Mouse (Mus musculus) MEL (cell line): ENCODE measurements around the gene Jmjd1c. TPM values are rescaled to one million over a fixed set of nuclear protein-coding genes. Genes with fewer than 3 reads are reported as not detected.

ENCODE experiments used
- DNase-seq: peaks from one replicate; pipeline ENCODE4 v3.0.0; 2011; ENCODE audit warnings: low read depth, low spot score
- H3K27ac ChIP-seq: 2 replicates; pipeline ENCODE4 v1.5.1; 2012; ENCODE audit warnings: low read depth, mild to moderate bottlenecking, control low read depth, low read length, moderate library complexity; ENCODE audit not compliant: control insufficient read depth
- H3K27me3 ChIP-seq, 2 experiments: fragments of 150-350 bp in 1 of 2; sonication (generic) in 1 of 2; 2 replicates each; pipeline ENCODE4 v1.6.1; 2012; ENCODE audit warnings: low read length in 2 of 2, mild to moderate bottlenecking in 2 of 2, improper control_type of control experiment in 1 of 2, moderate library complexity in 1 of 2; ENCODE audit not compliant: insufficient read depth in 2 of 2, control insufficient read depth in 1 of 2
- H3K36me3 ChIP-seq, 2 experiments: 2 replicates each; pipeline ENCODE4 v1.6.1; 2012 to 2014; ENCODE audit warnings: low read length in 2 of 2, improper control_type of control experiment in 1 of 2, inconsistent platforms in 1 of 2, mild to moderate bottlenecking in 1 of 2; ENCODE audit not compliant: insufficient read depth in 2 of 2, control insufficient read depth in 1 of 2
- H3K4me1 ChIP-seq, 2 experiments: fragments of 150-350 bp in 1 of 2; sonication (generic) in 1 of 2; 2 replicates each; pipeline ENCODE4 v1.6.1; 2012; ENCODE audit warnings: low read length in 2 of 2, improper control_type of control experiment in 1 of 2, mild to moderate bottlenecking in 1 of 2; ENCODE audit not compliant: insufficient read depth in 2 of 2, control insufficient read depth in 1 of 2
- H3K4me3 ChIP-seq, 2 experiments: fragments of 150-350 bp in 1 of 2; sonication (generic) in 1 of 2; 2 replicates each; pipeline ENCODE4 v1.5.1; 2012; ENCODE audit warnings: low read depth in 2 of 2, low read length in 2 of 2, mild to moderate bottlenecking in 2 of 2, moderate library complexity in 2 of 2, control low read depth in 1 of 2, improper control_type of control experiment in 1 of 2; ENCODE audit not compliant: control insufficient read depth in 1 of 2, insufficient read depth in 1 of 2
- H3K79me2 ChIP-seq: 2 replicates; pipeline ENCODE4 v1.6.1; 2012; ENCODE audit warnings: mild to moderate bottlenecking, low read length, moderate library complexity; ENCODE audit not compliant: control insufficient read depth, poor library complexity, insufficient read depth
- H3K9ac ChIP-seq: 2 replicates; pipeline ENCODE4 v1.6.1; 2012; ENCODE audit warnings: low read depth, mild to moderate bottlenecking, control low read depth, low read length, moderate library complexity; ENCODE audit not compliant: control insufficient read depth, poor library complexity, severe bottlenecking
- H3K9me3 ChIP-seq: fragments of 150-350 bp; sonication (generic); replicated peaks from 2 replicates; pipeline ENCODE4 v1.6.1; 2012; ENCODE audit warnings: mild to moderate bottlenecking, low read length, improper control_type of control experiment, moderate library complexity; ENCODE audit not compliant: insufficient read depth
- BHLHE40 ChIP-seq: IDR thresholded peaks from 2 replicates; pipeline ENCODE4 v1.6.1; 2012; ENCODE audit warnings: low read depth, mild to moderate bottlenecking, inconsistent platforms, low read length, improper control_type of control experiment, borderline replicate concordance
- CHD1 ChIP-seq: IDR thresholded peaks from 2 replicates; pipeline ENCODE4 v1.6.1; 2012; ENCODE audit warnings: low read depth, mild to moderate bottlenecking, inconsistent platforms, low read length, improper control_type of control experiment
- EP300 ChIP-seq, 2 experiments: IDR thresholded peaks; 2 replicates each; pipeline ENCODE4 v1.6.1; 2011; ENCODE audit warnings: improper control_type of control experiment in 2 of 2, low read length in 2 of 2, low read depth in 1 of 2, mild to moderate bottlenecking in 1 of 2
- GATA1 ChIP-seq: IDR thresholded peaks from 2 replicates; pipeline ENCODE4 v1.6.1; 2011; ENCODE audit warnings: low read depth, low read length, improper control_type of control experiment
- HCFC1 ChIP-seq: IDR thresholded peaks from 2 replicates; pipeline ENCODE4 v1.6.1; 2012; ENCODE audit warnings: low read depth, mild to moderate bottlenecking, inconsistent platforms, low read length, improper control_type of control experiment, moderate library complexity
- JUND ChIP-seq: IDR thresholded peaks from 2 replicates; pipeline ENCODE4 v1.6.1; 2011; ENCODE audit warnings: low read depth, mild to moderate bottlenecking, improper control_type of control experiment, low read length
- KAT2A ChIP-seq: conservative IDR thresholded peaks from 2 replicates; pipeline ENCODE4 v1.6.1; 2012; ENCODE audit warnings: low read depth, low read length, improper control_type of control experiment, inconsistent platforms
- MYB ChIP-seq: IDR thresholded peaks from 2 replicates; pipeline ENCODE4 v1.6.1; 2011; ENCODE audit warnings: mild to moderate bottlenecking, low read depth, low read length, improper control_type of control experiment
- NELFE ChIP-seq: IDR thresholded peaks from 2 replicates; pipeline ENCODE4 v1.6.1; 2011; ENCODE audit warnings: low read depth, low read length, improper control_type of control experiment
- POLR2AphosphoS5 ChIP-seq: IDR thresholded peaks from 2 replicates; pipeline ENCODE4 v1.6.1; 2012; ENCODE audit warnings: low read depth, borderline replicate concordance, mild to moderate bottlenecking, inconsistent platforms, low read length, moderate library complexity, mixed read lengths
- UBTF ChIP-seq: IDR thresholded peaks from 2 replicates; pipeline ENCODE4 v1.6.1; 2012; ENCODE audit warnings: low read depth, mild to moderate bottlenecking, inconsistent platforms, low read length, improper control_type of control experiment, moderate library complexity, borderline replicate concordance; ENCODE audit not compliant: insufficient read depth
- ZC3H11A ChIP-seq: IDR thresholded peaks from 2 replicates; pipeline ENCODE4 v1.6.1; 2012; ENCODE audit warnings: low read depth, mild to moderate bottlenecking, inconsistent platforms, low read length, improper control_type of control experiment
- polyA plus RNA-seq, 2 experiments: library from polyadenylated mRNA; stranded (reverse) in 1 of 2; unstranded in 1 of 2; fragments of >175 nt in 1 of 2; fragments of >200 nt in 1 of 2; gene quantifications; 2 replicates each; pipeline versions ENCODE4 v1.2.1 to v1.2.4; 2012; ENCODE audit warnings: low replicate concordance in 2 of 2, low read depth in 1 of 2; ENCODE audit not compliant: insufficient read length in 2 of 2, insufficient read depth in 1 of 2, missing spikeins in 1 of 2
- total RNA-seq: library from RNA; depleted of rRNA; stranded (reverse); fragments of 300-350 nt; gene quantifications from 2 replicates; pipeline ENCODE4 v1.2.3, GENCODE M21; 2012

Gene Jmjd1c
- total and polyA plus RNA-seq, 3 experiments: 10.6 to 62.3 (median 15.2) TPM

DNA sequence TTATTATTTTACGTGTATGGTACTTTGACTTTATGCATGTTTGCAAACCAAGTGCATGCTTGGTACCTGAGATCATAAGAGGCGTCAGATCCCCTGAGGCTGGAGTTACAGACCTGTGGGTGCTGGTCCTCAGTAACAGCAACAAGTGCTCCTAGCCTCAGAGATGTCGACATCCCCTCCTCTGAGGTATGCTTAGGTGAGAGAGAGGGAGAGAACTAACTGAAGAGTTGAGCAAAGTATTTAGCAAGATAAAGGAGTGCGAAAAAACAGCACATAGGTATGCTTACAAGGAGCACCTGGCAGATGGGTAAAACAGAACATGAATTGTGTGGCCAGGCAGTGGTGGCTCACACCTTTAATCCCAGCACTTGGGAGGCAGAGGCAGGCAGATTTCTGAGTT, 5.3 kb upstream of the Jmjd1c start:
- no peak for DNase-seq
- Histone ChIP-seq H3K27ac (no peak overlapping the region), H3K27me3 (0 out of 4 replicates have a peak, but pooled peaks cover 0 to 2% of the 10 kb centered on the region in 2 experiments), H3K9ac (no peak overlapping the region), H3K79me2 (no peaks in the 10 kb centered on the region), H3K4me1 (no peaks in the 10 kb centered on the region), H3K9me3 (no peaks in the 10 kb centered on the region)
- TF ChIP-seq JUND: no peak
- TF ChIP-seq, all 39 proteins: peak for 0
- Histone ChIP-seq H3K4me3 (no peak overlapping the region), H3K36me3 (no peaks in the 10 kb centered on the region)

DNA sequence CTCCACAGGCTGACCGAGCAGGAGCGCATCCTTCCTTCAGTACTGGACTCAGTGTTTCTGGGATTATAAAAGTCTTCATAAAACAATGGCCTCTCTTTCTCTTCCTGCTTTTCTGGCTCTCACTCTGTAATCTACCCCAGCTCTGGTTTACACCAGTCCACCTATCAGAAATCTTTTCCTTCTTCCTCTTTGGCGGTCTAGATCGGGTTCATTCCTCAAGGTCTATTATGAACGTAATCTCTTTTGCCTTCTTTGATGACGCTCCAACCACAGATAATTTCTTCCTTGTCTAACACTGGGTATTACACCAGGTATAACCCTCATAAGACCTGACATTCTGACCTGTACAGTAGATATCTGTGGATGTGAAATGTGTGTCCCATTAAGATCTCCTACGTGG, 1.0 kb upstream of the Jmjd1c start:
- DNase-seq: no peak
- Histone ChIP-seq H3K27ac (no peak overlapping the region), H3K36me3 (no peaks in the 10 kb centered on the region), H3K9me3 (no peaks in the 10 kb centered on the region), H3K27me3 (0 out of 4 replicates have a peak, but pooled peaks cover 0 to 2% of the 10 kb centered on the region in 2 experiments), H3K79me2 (no peaks in the 10 kb centered on the region), H3K4me3 (no peak overlapping the region), H3K9ac (no peak overlapping the region), H3K4me1 (no peaks in the 10 kb centered on the region)
- TF ChIP-seq HCFC1 (no peak), MYB (no peak), POLR2AphosphoS5 (no peak), BHLHE40 (no peak), NELFE (no peak), UBTF (no peak), EP300 (IDR thresholded peaks at IDR 0.05; ENCODE audit: low read depth in 1 of 2, low read length in 2 of 2) (no peak), KAT2A (no peak)

DNA sequence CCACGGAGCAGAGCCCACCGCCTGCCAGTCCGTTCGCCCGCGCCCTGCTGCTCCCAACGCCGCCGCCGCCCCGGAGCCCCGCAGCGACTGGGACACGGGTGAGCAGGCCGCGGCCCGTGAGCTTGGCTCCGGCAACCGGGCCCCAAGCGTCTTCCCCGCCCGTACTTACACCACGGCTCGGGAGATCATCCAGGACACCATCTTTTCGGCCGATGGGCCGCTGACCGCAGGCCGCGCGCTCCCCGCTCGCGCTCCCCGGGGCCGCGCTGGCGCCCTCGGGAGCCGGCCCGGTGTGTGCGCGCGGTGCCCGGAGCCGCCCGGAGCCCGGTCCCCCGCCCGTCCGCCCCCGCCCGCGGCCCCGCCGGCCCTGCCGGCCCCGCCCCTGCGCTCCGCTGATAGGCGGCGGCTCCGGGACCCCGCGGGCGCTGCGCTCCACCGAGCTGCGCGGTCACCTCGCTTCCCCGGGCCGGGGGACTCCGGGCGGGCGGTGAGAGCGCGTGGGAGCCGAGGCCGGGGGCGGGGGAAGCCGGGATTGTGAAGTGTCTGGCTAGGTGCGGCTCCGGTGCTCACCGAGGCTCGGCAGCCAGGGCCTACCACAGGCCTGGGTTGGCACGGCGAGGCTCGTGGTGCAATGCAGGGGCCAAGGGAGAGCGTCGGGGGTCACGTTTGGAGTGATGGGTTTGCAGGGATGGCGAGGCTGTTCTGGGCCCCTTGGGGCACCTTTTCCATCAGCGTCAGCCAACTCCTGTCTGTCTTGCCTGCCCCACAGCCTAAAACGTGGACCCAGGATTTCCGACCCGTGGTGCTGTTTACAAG, 904 bp downstream of the Jmjd1c start, which contains the start of gene Reep3:
Reep3 (minus strand) TSS at position 325 of the 816 bp plus-strand sequence.
- Histone ChIP-seq H3K27ac (no peak within 1 kb of the TSS), H3K4me3 (no peak within 1 kb of the TSS), H3K27me3 (0 out of 4 replicates have a peak, but pooled peaks cover 0 to 2% of the 10 kb centered on the region in 2 experiments), H3K9me3 (no peaks in the 10 kb centered on the region), H3K4me1 (no peaks in the 10 kb centered on the region), H3K36me3 (no peaks in the 10 kb centered on the region), H3K79me2 (no peaks in the 10 kb centered on the region), H3K9ac (no peak within 1 kb of the TSS)
- DNase-seq: no peak
- TF ChIP-seq ZC3H11A (no peak), CHD1 (no peak), GATA1 (no peak)
